Mouse (Mus musculus) gastrocnemius, postnatal 36 days (tissue): ENCODE results near the gene Gm17387. TPM values are rescaled to one million over a fixed set of nuclear protein-coding genes. Genes with fewer than 3 reads are reported as not detected.

Experiments used
- DNase-seq, 2 experiments: peaks; one replicate each; pipeline ENCODE4 v3.0.0; 2022
- intact Hi-C: fragments of 180-260 bp; cut with DNase I; formaldehyde crosslinking; loops from one replicate; pipeline ENCODE4 v1.15.1; 2025
- total RNA-seq, 2 experiments: library from RNA; stranded (reverse); gene quantifications; 2 replicates each; pipeline ENCODE4 v1.2.3; 2021

Gm17387 gene
- total RNA-seq, 2 experiments from 2014 or later, result not detected

DNA sequence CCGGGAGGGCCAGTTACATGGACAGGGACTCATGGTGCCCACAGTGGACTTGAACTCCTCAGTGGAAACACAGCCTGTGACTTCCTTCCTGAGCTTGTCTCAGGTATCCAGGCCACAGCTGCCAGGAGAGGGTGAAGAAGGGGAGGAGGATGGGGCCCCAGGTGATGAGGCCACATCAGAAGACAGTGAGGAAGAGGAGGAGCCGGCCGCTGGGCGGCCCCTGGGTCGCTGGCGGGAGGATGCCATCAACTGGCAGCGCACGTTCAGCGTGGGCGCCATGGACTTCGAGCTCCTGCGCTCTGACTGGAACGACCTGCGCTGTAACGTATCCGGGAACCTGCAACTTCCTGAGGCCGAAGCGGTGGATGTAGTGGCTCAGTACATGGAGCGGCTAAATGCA is 39.4 kb downstream of the Gm17387 start:
- no peak for DNase-seq
- intact Hi-C loops, result loop anchor here (5.0 kb wide), 2 partner anchors 161 to 221 kb away; partner anchors contain the start of genes Odf3 and Scgb1c1

DNA sequence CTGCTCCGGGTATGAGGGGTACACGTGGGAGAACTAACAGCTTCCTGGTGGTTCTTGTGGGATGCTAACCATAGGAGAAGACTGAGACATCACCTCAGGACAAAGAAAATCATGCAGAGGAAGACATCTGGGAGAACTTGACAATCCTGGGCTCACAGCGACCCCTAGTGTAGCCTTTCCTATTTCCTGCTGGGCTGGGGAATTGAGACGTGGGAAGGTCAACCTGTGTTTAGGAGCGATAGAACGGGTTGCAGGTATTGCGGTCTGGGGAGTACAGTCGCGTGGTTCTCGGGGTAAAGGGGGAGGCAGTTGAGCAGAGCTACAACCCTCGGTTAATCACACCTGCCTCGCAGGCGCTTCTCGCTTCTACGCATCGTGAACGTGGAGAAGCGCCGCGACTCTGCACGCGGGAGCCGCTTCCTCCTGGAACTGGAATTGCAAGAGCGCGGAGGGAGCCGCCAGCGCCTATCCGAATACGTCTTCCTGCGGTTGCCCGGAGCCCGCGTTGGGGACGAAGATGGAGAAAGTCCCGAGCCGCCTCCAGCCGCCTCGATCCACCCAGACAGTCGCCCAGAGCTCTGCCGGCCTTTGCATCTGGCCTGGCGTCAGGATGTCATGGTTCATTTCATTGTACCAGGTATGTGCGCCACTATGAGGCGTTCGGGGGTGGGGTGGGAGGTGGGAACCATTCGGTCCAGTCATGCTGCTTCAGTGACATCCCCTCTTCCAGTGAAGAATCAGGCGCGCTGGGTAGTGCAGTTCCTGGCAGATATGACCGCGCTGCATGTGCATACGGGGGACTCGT is 41.3 kb downstream of the Gm17387 start:
- intact Hi-C loops, result no loop called here
- DNase-seq, result peak; percentile 57 to 58

- DNase-seq, result no peak
- intact Hi-C loops, result no loop called here
Observed at GRCm38 (mm10) chr7:141072017-141072745, 43.2 kb downstream of the Gm17387 start.

GRCm38 (mm10) chr7:141073782-141074181 is 44.9 kb downstream of the Gm17387 start:
- intact Hi-C loops, result no loop called here
- DNase-seq, result no peak

DNA sequence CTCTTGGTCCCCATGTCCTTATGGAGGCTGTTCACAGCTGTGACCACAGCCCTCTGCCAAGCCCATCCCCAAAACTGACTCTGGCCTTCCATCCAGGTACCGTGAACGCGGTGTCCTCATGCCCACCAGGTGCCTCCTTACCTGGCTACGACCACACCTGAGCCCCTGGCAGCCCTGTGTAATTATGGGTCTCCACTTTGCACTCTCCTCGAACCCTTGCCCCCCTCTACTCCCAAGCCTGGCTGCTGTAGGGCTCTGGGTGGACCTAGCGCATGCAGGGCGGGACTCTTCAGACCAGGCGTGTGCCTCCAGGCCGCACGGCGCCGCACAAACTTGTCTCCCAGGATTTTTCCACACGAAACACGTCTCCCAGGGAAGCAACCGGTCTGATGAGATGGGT is 48.9 kb downstream of the Gm17387 start, which contains the start of gene Pkp3:
Gene Pkp3, plus strand, starts transcription at position 378 of the 400 bp plus-strand sequence.
- intact Hi-C loops, result no loop called here
- no peak for DNase-seq

GRCm38 (mm10) chr7:141078876-141079275 is 49.9 kb downstream of the Gm17387 start:
- intact Hi-C loops, result no loop called here
- DNase-seq, result no peak

Other genes with a start within 250 kb of the Gm17387 start
- not detected for gene Syce1, start 241.3 kb upstream of the Gm17387 start, total RNA-seq
- under 1 TPM in 1 of 2 experiments, not detected in 1; 0.07 TPM for gene Zfp941, start 207.0 kb upstream of the Gm17387 start, total RNA-seq
- not detected for gene Urah, start 194.1 kb upstream of the Gm17387 start, total RNA-seq
- gene Scgb1c1, start 183.6 kb upstream of the Gm17387 start, total RNA-seq, result not detected
- gene Odf3, start 181.3 kb upstream of the Gm17387 start, total RNA-seq, result not detected
- not detected for gene Gm45785, start 172.8 kb upstream of the Gm17387 start, total RNA-seq
- gene Ric8a, start 172.2 kb upstream of the Gm17387 start, total RNA-seq, result 10 to 100 TPM; 12.6 to 14.9 TPM
- 1 to 10 TPM; 5.2 to 7.9 TPM for gene Bet1l, start 171.6 kb upstream of the Gm17387 start, total RNA-seq
- gene Psmd13, start 147.2 kb upstream of the Gm17387 start, total RNA-seq, result 10 to 100 TPM; 78.3 to 78.9 TPM
- 10 to 100 TPM; 26.0 to 26.3 TPM for gene Sirt3, start 146.8 kb upstream of the Gm17387 start, total RNA-seq
- gene Cox8b, start 128.7 kb upstream of the Gm17387 start, total RNA-seq, result 1,000 to 10,000 TPM; 1,837 to 1,924 TPM
- not detected for gene Nlrp6, start 108.2 kb upstream of the Gm17387 start, total RNA-seq
- gene Pgghg, start 87.7 kb upstream of the Gm17387 start, total RNA-seq, result 1 to 10 TPM; 3.6 to 4.6 TPM
- gene Ifitm5, start 78.8 kb upstream of the Gm17387 start, total RNA-seq, result under 1 TPM in 1 of 2 experiments, not detected in 1; 0.35 TPM
- gene Gm45717, start 73.2 kb upstream of the Gm17387 start, total RNA-seq, result not detected
- 10 to 100 TPM; 50.9 to 51.8 TPM for gene Ifitm2, start 73.1 kb upstream of the Gm17387 start, total RNA-seq
- gene Ifitm1, start 61.9 kb upstream of the Gm17387 start, total RNA-seq, result under 1 TPM in 1 of 2 experiments, not detected in 1; 0.77 TPM
- 10 to 100 TPM; 30.2 to 45.6 TPM for gene Ifitm3, start 18.4 kb upstream of the Gm17387 start, total RNA-seq
- not detected for gene Ifitm6, start 11.2 kb upstream of the Gm17387 start, total RNA-seq
- under 1 TPM; 0.20 to 0.22 TPM for gene B4galnt4, start 32.0 kb downstream of the Gm17387 start, total RNA-seq
- gene Pkp3, start 49.1 kb downstream of the Gm17387 start, total RNA-seq, result under 1 TPM in 1 of 2 experiments, not detected in 1; 0.12 TPM
- 1 to 10 TPM; 1.7 to 2.0 TPM for gene Sigirr, start 71.4 kb downstream of the Gm17387 start, total RNA-seq
- gene Ano9, start 88.7 kb downstream of the Gm17387 start, total RNA-seq, result not detected
- 10 to 100 TPM; 15.9 to 18.7 TPM for gene Ptdss2, start 93.3 kb downstream of the Gm17387 start, total RNA-seq
- gene Rnh1, start 143.7 kb downstream of the Gm17387 start, total RNA-seq, result 10 to 100 TPM; 41.8 to 45.9 TPM
- 100 to 1,000 TPM; 148 to 163 TPM for gene Hras, start 164.9 kb downstream of the Gm17387 start, total RNA-seq
- 1 to 10 TPM; 2.0 to 2.1 TPM for gene Lrrc56, start 165.0 kb downstream of the Gm17387 start, total RNA-seq
- gene Lmntd2, start 184.9 kb downstream of the Gm17387 start, total RNA-seq, result not detected
- under 1 TPM in 1 of 2 experiments, not detected in 1; 0.59 TPM for gene Rassf7, start 186.7 kb downstream of the Gm17387 start, total RNA-seq
- 10 to 100 TPM; 19.2 to 20.6 TPM for gene Phrf1, start 199.7 kb downstream of the Gm17387 start, total RNA-seq
- gene Irf7, start 237.3 kb downstream of the Gm17387 start, total RNA-seq, result 1 to 10 TPM in 1 of 2 experiments, under 1 TPM in 1; 0.71 to 2.5 TPM
- under 1 TPM in 1 of 2 experiments, not detected in 1; 0.12 TPM for gene Cdhr5, start 247.7 kb downstream of the Gm17387 start, total RNA-seq